Mouse (Mus musculus): ENCODE results near the gene Efna3.
A peak's percentile ranks its signal among the peaks of the same experiment; 100 is the strongest.

Gene Efna3

GRCm38 (mm10) chr3:89284261-89284660 lies 38.5 kb downstream of the Efna3 start:
- no peak for DNase-seq (ENCODE audit: low read depth, low spot score)

GRCm38 (mm10) chr3:89282291-89282643 lies 40.5 kb downstream of the Efna3 start:
- DNase-seq (ENCODE audit: low read depth, low spot score) = no peak

GRCm38 (mm10) chr3:89281579-89282290 lies 41.0 kb downstream of the Efna3 start:
- peak; percentile 87 for DNase-seq (ENCODE audit: low read depth, low spot score)

GRCm38 (mm10) chr3:89280606-89281511 lies 41.9 kb downstream of the Efna3 start, which contains the start of gene Efna1:
Efna1 (minus strand) TSS chr3:89281142.
- peak; percentile 72 for DNase-seq (ENCODE audit: low read depth, low spot score)

GRCm38 (mm10) chr3:89280050-89280605 lies 42.6 kb downstream of the Efna3 start:
- peak; percentile 59 for DNase-seq (ENCODE audit: low read depth, low spot score)

- DNase-seq (ENCODE audit: low read depth, low spot score) = peak; percentile 87
Observed at GRCm38 (mm10) chr3:89279153-89279890, 43.4 kb downstream of the Efna3 start.

DNA sequence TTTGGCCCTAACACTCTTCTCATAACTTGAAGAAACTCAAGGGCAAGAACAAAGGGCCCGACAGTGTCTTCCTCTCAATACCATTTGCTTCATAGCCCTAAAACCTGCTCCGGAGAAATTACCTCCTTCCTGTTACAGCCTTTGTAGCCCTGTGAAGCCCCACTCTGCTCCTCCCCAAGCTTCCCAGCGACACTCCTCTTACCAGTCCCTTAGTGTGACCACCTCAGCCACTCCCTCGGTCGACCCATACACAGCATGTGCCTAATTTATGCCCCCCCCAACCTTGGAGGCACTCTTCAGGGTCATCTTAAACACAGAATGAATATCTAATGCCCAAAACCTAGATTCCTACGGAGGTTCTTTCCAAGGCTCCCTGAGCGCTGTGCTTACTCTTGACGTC lies 44.1 kb downstream of the Efna3 start:
- no peak for DNase-seq (ENCODE audit: low read depth, low spot score)

DNA sequence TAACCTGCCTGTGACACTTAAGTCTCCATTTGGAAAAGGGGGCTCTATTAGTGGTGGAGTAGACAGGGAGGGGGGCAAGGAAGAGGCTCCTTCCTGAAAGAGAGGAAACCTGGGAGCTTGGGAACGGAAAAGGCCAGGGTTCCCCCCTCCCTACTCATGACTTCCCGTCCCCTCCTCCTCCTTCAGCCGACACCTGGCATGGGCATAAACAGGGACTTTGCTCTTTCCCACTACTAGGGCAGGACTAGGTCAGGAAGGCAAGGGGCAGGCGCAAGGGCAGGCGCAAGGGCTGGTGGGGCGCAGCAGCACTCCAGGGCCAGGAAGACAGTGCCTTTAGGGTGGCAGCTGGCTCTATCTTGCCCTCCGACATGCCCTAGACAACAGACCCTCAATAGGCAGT lies 44.7 kb downstream of the Efna3 start:
- no peak for DNase-seq (ENCODE audit: low read depth, low spot score)

DNA sequence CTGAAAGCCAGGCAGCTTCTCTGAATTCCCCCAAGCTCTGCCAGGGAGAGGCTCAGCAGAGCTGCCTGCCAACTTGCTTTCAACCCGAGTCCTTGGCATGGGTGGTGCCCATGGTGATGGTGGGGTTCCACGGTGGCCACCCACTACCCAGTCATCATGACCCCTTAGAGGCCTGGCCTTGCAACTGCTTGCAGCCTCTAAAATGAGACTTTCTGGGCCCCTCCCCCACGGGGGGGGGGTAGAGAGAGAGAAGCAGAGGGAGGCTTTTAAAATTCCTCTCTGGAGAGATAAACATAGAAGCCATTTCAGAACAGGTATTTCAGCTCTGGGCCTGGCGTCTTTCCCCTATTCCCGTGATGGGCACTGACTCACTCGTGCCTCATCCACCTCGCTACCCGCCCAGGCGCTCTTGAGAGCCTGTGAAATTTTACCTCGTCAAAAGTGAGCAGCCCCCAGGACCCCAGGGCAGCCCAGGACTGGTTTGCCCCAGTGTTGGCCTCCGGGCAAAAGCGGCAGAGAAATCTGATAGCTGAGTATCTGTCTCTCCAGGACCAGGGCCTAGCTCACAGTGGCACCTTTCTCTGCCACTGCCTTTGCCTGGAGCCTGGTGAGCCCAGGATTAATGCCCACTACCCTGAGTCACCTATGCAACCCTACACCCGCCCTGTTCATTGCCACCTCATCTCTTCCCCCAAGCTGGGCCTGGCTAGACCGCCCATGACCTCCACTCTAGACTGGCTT lies 45.3 kb downstream of the Efna3 start:
- no peak for DNase-seq (ENCODE audit: low read depth, low spot score)

GRCm38 (mm10) chr3:89276061-89276460 lies 46.7 kb downstream of the Efna3 start:
- no peak for DNase-seq (ENCODE audit: low read depth, low spot score)

DNA sequence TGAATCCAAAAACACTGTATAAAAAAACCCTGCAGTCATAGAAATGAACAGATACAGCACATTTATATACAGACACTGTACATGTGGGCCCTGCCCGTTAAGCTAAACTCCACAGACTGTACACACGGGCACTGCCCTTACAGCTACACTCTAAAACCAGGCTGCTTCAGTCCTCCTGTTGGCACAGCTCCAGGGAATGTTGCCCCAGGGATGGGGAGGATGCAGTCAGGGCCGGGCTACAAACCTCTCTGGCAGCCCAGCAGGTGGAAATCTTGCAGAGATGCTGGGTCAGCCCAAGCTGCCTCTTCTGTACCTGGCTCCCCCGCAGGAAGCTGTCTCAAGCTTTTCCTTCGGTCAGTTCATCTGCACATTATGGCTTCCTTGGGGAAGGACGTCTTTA lies 51.0 kb downstream of the Efna3 start:
- no peak for DNase-seq (ENCODE audit: low read depth, low spot score)

- DNase-seq (ENCODE audit: low read depth, low spot score) = no peak
Observed at GRCm38 (mm10) chr3:89270891-89271290, 51.9 kb downstream of the Efna3 start.

DNA sequence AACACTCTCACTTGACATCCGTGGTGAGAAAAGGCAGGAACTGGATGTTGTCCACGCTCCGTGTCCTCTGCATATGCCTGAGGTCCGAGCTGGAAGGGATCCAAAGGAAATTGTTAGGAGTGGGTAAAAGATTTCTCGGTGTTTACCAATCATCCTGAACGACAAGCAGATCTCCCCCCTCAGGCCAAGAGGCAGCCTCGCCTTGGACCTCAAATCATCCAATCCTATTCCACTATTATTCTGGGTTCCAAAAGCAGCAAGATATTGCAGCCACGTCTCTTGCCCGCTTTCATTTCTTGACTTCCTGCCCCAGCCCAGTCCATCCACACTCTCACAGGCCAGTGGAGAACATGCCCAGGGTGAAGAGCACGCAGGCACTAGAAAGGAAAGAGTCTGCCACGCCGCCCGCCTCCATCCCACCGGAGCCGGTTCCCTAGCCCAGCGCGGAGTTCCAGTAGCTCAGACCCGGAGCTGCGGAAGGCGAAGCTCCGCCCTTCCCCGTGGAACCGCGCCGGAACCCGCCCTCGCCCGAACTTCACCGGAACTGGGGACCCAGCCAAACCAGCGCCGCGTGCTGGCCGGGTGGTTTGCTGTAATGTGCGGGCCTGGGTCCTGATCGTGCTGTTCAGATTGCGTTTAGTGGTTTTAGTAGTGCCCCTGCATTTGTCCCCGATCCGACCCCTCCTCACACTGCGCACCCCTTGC lies 52.6 kb downstream of the Efna3 start, which contains the start of gene Slc50a1:
Gene Slc50a1, minus strand, starts transcription at position 520 of the 705 bp plus-strand sequence.
- peak; percentile 85 for DNase-seq (ENCODE audit: low read depth, low spot score)

DNA sequence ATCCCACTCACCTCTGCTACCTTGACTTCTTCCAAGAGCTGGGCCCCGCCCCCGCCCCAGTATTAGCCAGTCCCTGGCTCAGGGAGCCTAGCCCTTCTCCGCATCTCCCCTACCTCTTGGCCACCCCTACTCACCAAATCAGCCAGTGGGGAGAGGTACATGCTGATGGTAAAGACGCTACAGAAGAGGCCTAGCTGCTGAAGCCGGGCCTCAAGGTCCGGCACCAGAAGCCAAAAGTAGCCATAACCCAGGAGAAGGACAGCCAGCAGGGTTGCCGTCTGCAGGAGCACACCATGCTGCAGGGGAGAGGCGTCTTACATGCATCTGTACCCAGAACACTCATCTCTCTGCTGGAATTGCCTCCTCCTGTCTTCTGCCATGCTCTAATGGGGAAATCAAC lies 53.8 kb downstream of the Efna3 start:
- no peak for DNase-seq (ENCODE audit: low read depth, low spot score)

- peak; percentile 90 for DNase-seq (ENCODE audit: low read depth, low spot score)
Observed at GRCm38 (mm10) chr3:89266439-89266893, 56.3 kb downstream of the Efna3 start.

All from A20 (cell line).